Comparison of ENCODE assay signal across 8 mouse cellular contexts in genomic region chr7:25008635-25009034, GRCm38 (mm10). TPM values are rescaled to one million over a fixed set of nuclear protein-coding genes. Genes with fewer than 3 reads are reported as not detected.
DNase-seq lines count a peak whose midpoint lies in the region; ATAC-seq and TF ChIP-seq lines count a peak whose summit lies in the region.

No protein-coding gene starts in this region.

- peak overlapping the region; percentile 66 for H3K4me2 ChIP-seq in forebrain, embryonic 14.5 days (ENCODE audit: low read length)

- ATAC-seq in forebrain, embryonic 14.5 days, result no peak
- ATAC-seq in activated CD4-positive, CD25-positive, alpha-beta regulatory T cell, adult 4 months, result no peak

- H3K9me3 ChIP-seq in forebrain, embryonic 14.5 days (replicated peaks; ENCODE audit: control insufficient read depth, low read length), result no peaks in the 10 kb centered on the region

- no peak for TF ChIP-seq POLR2A in lung, adult 2 months (IDR thresholded peaks at IDR 0.05; ENCODE audit: borderline replicate concordance, extremely low read depth, low read depth, low read length)
- no peak; the same call in 1 of the 2 replicates for TF ChIP-seq POLR2A in olfactory bulb, adult 2 months (IDR thresholded peaks at IDR 0.05; ENCODE audit: insufficient read depth, low read depth, low read length)

- DNase-seq in urinary bladder, postnatal 14 days (ENCODE audit: low spot score), result peak; percentile 63
- DNase-seq in urinary bladder, postnatal 10 days (ENCODE audit: low spot score), result no peak
- DNase-seq in c-Kit-positive CD71-positive TER-119-negative erythroid progenitor cells, embryonic 14.5 days (ENCODE audit: low read depth), result peak; percentile 58
- peak; percentile 65 for DNase-seq in forebrain, embryonic 14.5 days (ENCODE audit: low spot score)
- DNase-seq in induced T-regulatory cell, adult 2 months (ENCODE audit: low read depth), result peak; percentile 70
- DNase-seq in lung, adult 2 months, result peak; percentile 27

- peak overlapping the region; percentile 93 for H3K27ac ChIP-seq in forebrain, embryonic 14.5 days (ENCODE audit: low read depth, low read length)
- peak overlapping the region; percentile 100 for H3K27ac ChIP-seq in olfactory bulb, adult 2 months (ENCODE audit: insufficient read depth, low read depth, low read length)

- peaks cover 16% of the 10 kb centered on the region for H3K36me3 ChIP-seq in forebrain, embryonic 14.5 days (ENCODE audit: control insufficient read depth, insufficient read depth, low read length)

- no peak for TF ChIP-seq CTCF in lung, adult 2 months (IDR thresholded peaks at IDR 0.05; ENCODE audit: insufficient read depth, low read length)
- no peak for TF ChIP-seq CTCF in olfactory bulb, adult 2 months (IDR thresholded peaks at IDR 0.05; ENCODE audit: insufficient read depth, low read depth, low read length)

- peaks cover 17% of the 10 kb centered on the region; the same call in 1 of the 2 replicates for H3K27me3 ChIP-seq in forebrain, embryonic 14.5 days (replicated peaks; ENCODE audit: control insufficient read depth, insufficient read depth, low read length)

- H3K9ac ChIP-seq in forebrain, embryonic 14.5 days (ENCODE audit: low read length), result peak overlapping the region; percentile 64

- peak overlapping the region; percentile 22 for H3K4me3 ChIP-seq in forebrain, embryonic 14.5 days (ENCODE audit: low read depth, low read length)
- H3K4me3 ChIP-seq in lung, adult 2 months (replicated peaks; ENCODE audit: extremely low read depth, low read depth, low read length), result no peak overlapping the region
- peak overlapping the region; percentile 50 for H3K4me3 ChIP-seq in olfactory bulb, adult 2 months (ENCODE audit: insufficient read depth, low read depth, low read length)

- peaks cover 48% of the 10 kb centered on the region for H3K4me1 ChIP-seq in forebrain, embryonic 14.5 days (ENCODE audit: control insufficient read depth, insufficient read depth, low read length)
- H3K4me1 ChIP-seq in lung, adult 2 months (ENCODE audit: control insufficient read depth, insufficient read depth, low read length), result no peaks in the 10 kb centered on the region
- peaks cover 52% of the 10 kb centered on the region for H3K4me1 ChIP-seq in olfactory bulb, adult 2 months (ENCODE audit: control insufficient read depth, insufficient read depth, low read length)

- under 1% methylated on average over 14 of the region's 17 CpGs for WGBS in forebrain, embryonic 14.5 days
- 1% methylated on average over 17 of the region's 17 CpGs for WGBS in lung, adult 2 months
- WGBS in olfactory bulb, adult 2 months, result under 1% methylated on average over 17 of the region's 17 CpGs

RNA-seq across cellular contexts. Expression of gene Atp1a3, which starts 2.9 kb away (rescaled TPM):
- polyA plus RNA-seq in forebrain, embryonic 14.5 days (2014; fragmentation: Nextera tagmentation; extraction: Ambion mirVana), result 122 and 183 TPM in 2 replicates
- 4.8 and 7.1 TPM in 2 replicates for polyA plus RNA-seq in lung, adult 2 months (2012; rRNA removed)
- polyA plus RNA-seq in olfactory bulb, adult 2 months (2012; ENCODE audit: insufficient read depth, insufficient read length, low replicate concordance, missing spikeins), result 361 and 745 TPM in 2 replicates
- polyA plus RNA-seq in activated CD4-positive, CD25-positive, alpha-beta regulatory T cell, adult 4 months (2017; shearing (Covaris generic)), result under 1 TPM; 0.65 to 0.92 TPM

RNA-seq across cellular contexts. Expression of gene Rabac1, which starts 36.1 kb away (rescaled TPM):
- polyA plus RNA-seq in forebrain, embryonic 14.5 days (2014; fragmentation: Nextera tagmentation; extraction: Ambion mirVana), result 240 and 248 TPM in 2 replicates
- 806 and 948 TPM in 2 replicates for polyA plus RNA-seq in lung, adult 2 months (2012; rRNA removed)
- polyA plus RNA-seq in olfactory bulb, adult 2 months (2012; ENCODE audit: insufficient read depth, insufficient read length, low replicate concordance, missing spikeins), result not detected in 2 replicates
- 100 to 1,000 TPM; 190 to 202 TPM for polyA plus RNA-seq in activated CD4-positive, CD25-positive, alpha-beta regulatory T cell, adult 4 months (2017; shearing (Covaris generic))

Comparison
In these comparisons a context has a peak if more than half of its experiments do, and no peak if none do; other contexts are left out.
1. RNA of gene Atp1a3, which starts 2.9 kb away (polyA plus RNA-seq): 361 to 745 TPM in olfactory bulb, adult 2 months and 122 to 183 TPM in forebrain, embryonic 14.5 days; 4.8 to 7.1 TPM in lung, adult 2 months and 0.65 to 0.92 TPM in activated CD4-positive, CD25-positive, alpha-beta regulatory T cell, adult 4 months; every median in the first group is over 10 times any median in the second.